ENCODE assay signal across 8 mouse cellular contexts in genomic region chr6:148895773-148896506, GRCm38 (mm10). TPM values are rescaled to one million over a fixed set of nuclear protein-coding genes. Genes with fewer than 3 reads are reported as not detected.
DNase-seq lines count a peak whose midpoint lies in the region; ATAC-seq lines count a peak whose summit lies in the region.

Gene Caprin2 (minus strand): TSS chr6:148896237.

- WGBS in heart, embryonic 13.5 days = under 1% methylated on average over 60 of the region's 65 CpGs
- WGBS in liver, embryonic 12.5 days (ENCODE audit: insufficient replicate concordance) = under 1% methylated on average over 65 of the region's 65 CpGs
- under 1% methylated on average over 65 of the region's 65 CpGs for WGBS in stomach, embryonic 15.5 days

- H3K36me3 ChIP-seq in heart, embryonic 13.5 days = no peaks in the 10 kb centered on the region
- no peaks in the 10 kb centered on the region for H3K36me3 ChIP-seq in liver, embryonic 12.5 days
- no peaks in the 10 kb centered on the region for H3K36me3 ChIP-seq in stomach, embryonic 15.5 days

- H3K4me3 ChIP-seq in heart, embryonic 13.5 days = peak within 1 kb of the TSS; percentile 85
- H3K4me3 ChIP-seq in liver, embryonic 12.5 days = peak within 1 kb of the TSS; percentile 82
- peak within 1 kb of the TSS; percentile 79 for H3K4me3 ChIP-seq in stomach, embryonic 15.5 days (replicated peaks)

- DNase-seq in CD4-positive helper T cell, adult 2 months (ENCODE audit: low read depth, low spot score) = peak; percentile 94
- DNase-seq in brain, embryonic 18.5 days (ENCODE audit: low read depth, low spot score) = peak; percentile 87
- peak; percentile 94 for DNase-seq in kidney, postnatal 10 days
- DNase-seq in natural killer cell, adult 2 months (ENCODE audit: low spot score in 2 of 2) = peak; percentile 92 to 93

- H3K4me2 ChIP-seq in heart, embryonic 13.5 days = peak within 1 kb of the TSS; percentile 91
- H3K4me2 ChIP-seq in liver, embryonic 12.5 days = peak within 1 kb of the TSS; percentile 91
- H3K4me2 ChIP-seq in stomach, embryonic 15.5 days = peak within 1 kb of the TSS; percentile 76

- peak within 1 kb of the TSS; percentile 89 for H3K27ac ChIP-seq in heart, embryonic 13.5 days (replicated peaks)
- peak within 1 kb of the TSS; percentile 87 for H3K27ac ChIP-seq in liver, embryonic 12.5 days
- H3K27ac ChIP-seq in stomach, embryonic 15.5 days = peak within 1 kb of the TSS; percentile 90

- peak within 1 kb of the TSS; percentile 91 for H3K9ac ChIP-seq in heart, embryonic 13.5 days
- H3K9ac ChIP-seq in liver, embryonic 12.5 days = peak within 1 kb of the TSS; percentile 87
- H3K9ac ChIP-seq in stomach, embryonic 15.5 days = peak within 1 kb of the TSS; percentile 75

- no peaks in the 10 kb centered on the region for H3K9me3 ChIP-seq in heart, embryonic 13.5 days
- H3K9me3 ChIP-seq in liver, embryonic 12.5 days (replicated peaks) = no peaks in the 10 kb centered on the region
- no peaks in the 10 kb centered on the region for H3K9me3 ChIP-seq in stomach, embryonic 15.5 days

- peak; percentile 97 for ATAC-seq in erythroid progenitor cell, adult 5-6 weeks (replicated peaks; ENCODE audit: low FRiP score, poor library complexity, severe bottlenecking)
- peak; percentile 95 for ATAC-seq in heart, embryonic 13.5 days (ENCODE audit: extremely low read depth, insufficient number of reproducible peaks, low FRiP score, low TSS enrichment)
- peak; percentile 96 for ATAC-seq in liver, embryonic 12.5 days
- peak; percentile 97 for ATAC-seq in stomach, embryonic 15.5 days (ENCODE audit: insufficient read depth, low FRiP score, low read depth)

- H3K27me3 ChIP-seq in heart, embryonic 13.5 days (replicated peaks) = no peaks in the 10 kb centered on the region
- H3K27me3 ChIP-seq in liver, embryonic 12.5 days (replicated peaks) = no peaks in the 10 kb centered on the region
- H3K27me3 ChIP-seq in stomach, embryonic 15.5 days (replicated peaks) = no peaks in the 10 kb centered on the region

- peaks cover 8% of the 10 kb centered on the region for H3K4me1 ChIP-seq in heart, embryonic 13.5 days
- peaks cover 34% of the 10 kb centered on the region for H3K4me1 ChIP-seq in liver, embryonic 12.5 days
- H3K4me1 ChIP-seq in stomach, embryonic 15.5 days = 0 out of 2 replicates have a peak, but pooled peaks cover 4% of the 10 kb centered on the region

RNA-seq across cellular contexts. Expression of gene Caprin2, which starts in this region (rescaled TPM):
- total RNA-seq in erythroid progenitor cell, adult 5-6 weeks (2015; ENCODE audit: low replicate concordance) = 13.0 and 23.9 TPM in 2 replicates
- 8.5 and 16.4 TPM in 2 replicates for total RNA-seq in erythroid progenitor cell, adult 5-6 weeks (2017; ENCODE audit: low replicate concordance)
- 11.6 and 11.7 TPM in 2 replicates for polyA plus RNA-seq in heart, embryonic 13.5 days (2015; fragmentation: Nextera tagmentation; extraction: Ambion mirVana)
- polyA plus RNA-seq in liver, embryonic 12.5 days (2016; fragmentation: Nextera tagmentation; extraction: Ambion mirVana) = 9.7 and 10.8 TPM in 2 replicates
- polyA plus RNA-seq in stomach, embryonic 15.5 days (2015; fragmentation: Nextera tagmentation; extraction: Ambion mirVana) = 15.4 and 17.4 TPM in 2 replicates

Comparison
In these comparisons a context has a peak if more than half of its experiments do, and no peak if none do; other contexts are left out.
1. Peak in every context shown above with its lines: DNase-seq, ATAC-seq, H3K4me3 ChIP-seq and H3K27ac ChIP-seq.